Mouse (Mus musculus): Measurements from ENCODE around the gene Arfgap2.

GRCm38 (mm10) chr2:91324346-91324745, 59.6 kb downstream of the Arfgap2 start:
- no peak for TF ChIP-seq POLR2A (IDR thresholded peaks at IDR 0.05; ENCODE audit: borderline replicate concordance, extremely low read depth, insufficient read depth, insufficient read length, poor library complexity, severe bottlenecking)
- TF ChIP-seq CTCF (IDR thresholded peaks at IDR 0.05; ENCODE audit: borderline replicate concordance, extremely low read depth, insufficient read depth, insufficient read length), result no peak
